Mouse (Mus musculus) monocyte, adult 2 months (primary cell): ENCODE data around the gene Gm20388.

Experiments used
- DNase-seq, 2 experiments: peaks; one replicate each; pipeline ENCODE4 v3.0.0; 2022; ENCODE audit warnings: low spot score in 2 of 2, low read depth in 1 of 2

Gene Gm20388

DNA sequence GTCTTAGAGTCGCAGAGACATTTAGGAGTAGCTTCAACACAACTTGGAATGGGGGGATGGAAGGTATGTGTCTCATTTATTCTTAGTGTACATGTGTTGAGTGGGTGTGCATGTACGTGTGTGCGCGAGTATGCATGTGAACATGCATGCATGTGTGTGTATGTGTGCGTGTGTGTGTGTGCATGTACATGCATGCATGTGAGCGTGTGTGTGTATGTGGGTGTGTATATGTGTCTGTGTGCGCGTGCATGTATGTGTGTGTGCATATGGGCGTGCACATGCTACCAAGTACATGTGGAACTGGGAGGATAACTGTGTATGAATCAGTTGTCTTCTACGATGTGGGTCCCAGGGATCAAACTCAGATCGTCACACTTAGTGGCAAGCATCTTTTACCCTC lies 2826.0 kb downstream of the Gm20388 start:
- no peak for DNase-seq

DNA sequence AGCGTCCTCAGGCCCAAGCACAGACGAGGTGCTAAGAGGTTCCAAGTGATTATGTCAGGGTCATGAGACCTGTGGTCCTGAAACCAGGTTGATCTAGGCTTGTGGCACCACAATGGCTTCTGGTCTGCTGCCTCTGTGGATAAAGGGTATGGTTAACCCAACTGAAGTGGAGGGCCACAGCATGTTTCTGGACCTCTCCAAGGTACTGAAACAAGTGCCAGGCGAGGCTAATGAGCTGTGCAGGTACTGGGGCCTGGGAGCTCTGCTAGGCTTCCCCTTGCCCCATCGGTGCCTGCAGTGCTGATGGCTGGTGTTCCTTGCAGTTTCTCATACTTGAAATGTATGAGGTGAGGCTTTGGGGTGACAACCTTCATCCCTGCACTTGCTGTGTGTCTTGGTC lies 2826.4 kb downstream of the Gm20388 start:
- DNase-seq = no peak

DNA sequence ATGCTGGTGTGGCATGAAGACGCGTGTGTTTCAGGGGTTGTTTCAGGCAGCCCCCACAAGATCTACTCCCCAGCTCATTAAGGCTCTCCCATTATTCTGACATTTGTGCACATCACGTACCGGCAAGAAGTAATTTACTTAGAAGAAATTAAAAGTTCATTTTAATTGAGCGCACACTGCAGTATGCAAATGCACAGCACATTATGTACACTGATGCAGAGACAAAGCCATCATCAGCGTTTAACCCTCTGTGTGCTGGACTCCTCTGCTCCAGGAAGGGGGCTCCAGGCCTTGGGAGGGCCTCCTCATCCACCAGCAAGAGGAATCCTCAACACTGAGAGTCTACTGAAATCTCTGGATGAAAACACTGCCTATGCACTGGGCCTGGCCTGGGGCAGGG lies 2827.2 kb downstream of the Gm20388 start:
- no peak for DNase-seq

GRCm38 (mm10) chr8:122739102-122739725 lies 2828.6 kb downstream of the Gm20388 start:
- no peak for DNase-seq

DNA sequence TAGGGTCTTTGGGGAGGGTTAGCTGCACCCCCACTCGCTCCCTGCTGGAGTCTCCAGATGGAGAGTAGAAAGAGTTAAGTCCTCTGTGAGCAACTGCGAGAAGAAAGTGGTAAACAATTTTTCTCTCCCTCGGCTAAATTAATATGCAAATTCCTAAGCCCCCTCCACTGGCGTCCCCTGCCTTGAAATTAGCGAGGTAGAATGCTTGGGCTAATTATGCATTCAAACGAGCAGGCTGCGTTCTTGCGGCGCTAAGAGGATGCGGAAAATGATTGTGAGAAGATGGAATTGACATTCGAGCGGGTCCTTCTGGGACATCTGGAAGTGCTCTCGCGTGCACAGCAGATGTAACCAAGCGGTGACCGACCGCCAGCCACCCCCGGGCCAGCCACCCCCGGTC lies 2831.8 kb downstream of the Gm20388 start:
- no peak for DNase-seq

- DNase-seq = no peak
Observed at GRCm38 (mm10) chr8:122745022-122745749, 2834.5 kb downstream of the Gm20388 start.

DNA sequence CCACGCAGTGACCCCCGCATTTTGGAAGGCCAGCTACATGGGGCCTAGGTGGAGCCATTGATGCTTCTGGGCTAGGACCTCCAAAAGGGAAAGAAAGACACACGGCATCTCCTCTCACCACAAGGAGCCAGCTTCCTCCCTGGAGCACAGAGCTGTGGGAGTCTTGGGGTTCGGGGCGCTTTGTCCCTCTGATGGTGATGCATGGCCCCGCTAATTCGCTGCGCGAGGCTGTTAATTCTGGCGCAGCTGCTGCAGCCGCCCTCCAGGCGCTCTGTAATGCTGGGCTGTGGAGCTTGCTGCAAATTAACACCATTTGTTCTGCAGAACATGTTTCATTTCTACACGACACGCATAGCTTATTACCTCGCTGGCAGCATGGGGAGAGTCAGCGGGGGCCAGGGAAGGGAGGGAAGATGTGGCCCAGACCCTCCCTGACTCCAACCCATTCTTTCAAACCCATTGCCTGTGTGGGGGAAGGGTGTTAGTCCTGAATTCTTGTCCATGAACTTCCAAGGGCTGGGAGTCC lies 2835.2 kb downstream of the Gm20388 start:
- no peak for DNase-seq

GRCm38 (mm10) chr8:122746439-122746838 lies 2835.8 kb downstream of the Gm20388 start:
- no peak for DNase-seq

GRCm38 (mm10) chr8:122747825-122748224 lies 2837.2 kb downstream of the Gm20388 start:
- DNase-seq = no peak

- no peak for DNase-seq
Observed at GRCm38 (mm10) chr8:122749333-122749958, 2838.8 kb downstream of the Gm20388 start.

- no peak for DNase-seq
Observed at GRCm38 (mm10) chr8:122751342-122751741, 2840.7 kb downstream of the Gm20388 start.

DNA sequence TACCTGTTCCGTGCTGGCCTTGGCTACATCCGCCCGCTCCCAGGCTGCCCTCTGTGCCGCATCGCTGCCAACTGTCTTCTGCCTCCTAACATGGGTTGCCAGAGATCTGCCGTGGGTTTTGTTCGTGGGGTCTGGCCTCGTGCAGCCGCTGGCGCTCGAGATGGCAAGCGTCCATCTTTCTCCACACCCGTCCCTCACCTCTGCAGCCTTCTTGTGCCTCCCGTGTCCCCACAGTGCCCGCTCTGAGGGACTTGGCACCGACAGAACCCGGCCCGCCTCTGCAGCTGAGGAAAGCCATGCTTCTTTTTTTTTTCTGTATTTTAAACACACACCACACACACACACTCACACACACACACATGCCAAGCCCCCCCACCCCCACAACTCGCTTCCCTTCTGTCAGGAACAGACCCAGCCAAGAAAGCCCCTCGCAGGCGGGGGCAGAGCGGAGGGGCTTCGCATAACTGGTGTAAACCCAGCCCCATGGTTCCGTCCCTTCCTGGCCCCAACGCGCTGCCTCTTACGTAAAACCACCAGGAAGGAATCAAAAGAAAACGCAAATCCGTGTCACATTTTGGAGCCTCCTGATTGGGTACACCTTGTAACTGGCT lies 2841.6 kb downstream of the Gm20388 start:
- no peak for DNase-seq

DNA sequence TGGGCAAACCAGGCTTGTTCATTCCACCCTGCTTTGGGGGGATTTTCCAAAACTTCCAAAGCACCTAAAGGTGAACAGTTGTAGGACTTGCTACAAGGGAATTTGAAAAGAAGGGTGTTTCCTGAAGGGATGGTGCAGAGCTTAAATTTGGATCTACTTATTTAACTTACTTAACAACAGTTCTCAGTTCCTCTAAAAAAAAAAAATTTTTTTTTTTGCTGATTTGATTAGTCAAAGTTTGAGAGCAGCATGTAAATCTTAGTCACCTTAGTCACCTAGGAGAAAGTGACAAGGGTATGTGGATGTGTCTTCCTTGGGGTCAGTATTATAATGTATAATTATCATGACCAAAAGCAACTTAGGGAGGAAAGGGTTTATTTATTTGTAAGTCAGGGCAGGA lies 2848.0 kb downstream of the Gm20388 start:
- no peak for DNase-seq

GRCm38 (mm10) chr8:122760116-122760515 lies 2849.5 kb downstream of the Gm20388 start:
- DNase-seq = no peak

DNA sequence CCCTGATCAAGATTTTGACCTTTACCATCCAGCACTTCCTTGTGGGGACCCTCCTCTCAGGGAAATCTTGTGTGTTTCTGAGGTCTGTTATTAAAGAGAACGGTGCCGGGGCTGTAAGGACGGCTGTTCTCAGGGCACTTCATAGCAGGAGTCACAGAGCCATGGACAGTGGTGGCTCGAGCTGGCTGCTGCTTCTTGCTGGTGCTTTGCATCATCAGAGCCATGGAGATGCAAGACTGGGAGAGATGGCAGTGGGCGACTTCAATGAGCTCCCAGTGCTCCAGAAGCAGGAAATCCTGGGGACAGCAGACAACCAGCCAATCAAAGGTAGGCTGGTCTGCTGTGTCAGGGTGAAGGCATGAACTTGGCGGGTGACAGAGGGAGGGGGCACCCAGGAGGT lies 2850.5 kb downstream of the Gm20388 start:
- no peak for DNase-seq

- peak in 1 of 2 experiments; percentile 44 for DNase-seq
Observed at GRCm38 (mm10) chr8:122762731-122763266, 2852.2 kb downstream of the Gm20388 start.

DNA sequence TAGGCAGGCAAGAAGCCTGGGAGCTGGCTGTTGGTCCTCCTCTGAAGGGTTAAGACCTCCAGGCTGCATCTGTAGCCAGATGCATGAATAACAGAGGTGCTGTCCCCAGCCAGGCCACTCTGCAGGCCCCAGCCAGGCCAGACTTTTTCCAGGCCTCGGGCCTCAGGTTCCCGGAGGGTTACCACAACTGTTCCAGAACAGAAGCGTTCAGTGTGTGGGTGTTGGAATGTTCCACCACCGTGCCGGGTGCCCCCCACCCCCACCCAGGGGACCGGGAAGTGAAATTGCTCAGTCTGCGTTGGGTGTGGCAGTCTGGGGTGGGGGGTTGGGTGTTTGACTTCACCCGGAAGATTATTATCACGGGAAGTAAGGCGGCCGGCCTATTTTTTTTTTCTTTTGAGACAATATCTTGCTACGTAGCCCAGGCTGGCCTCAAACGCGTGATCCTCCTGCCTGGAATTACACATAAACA lies 2852.7 kb downstream of the Gm20388 start:
- peak; percentile 19 to 21 for DNase-seq

DNA sequence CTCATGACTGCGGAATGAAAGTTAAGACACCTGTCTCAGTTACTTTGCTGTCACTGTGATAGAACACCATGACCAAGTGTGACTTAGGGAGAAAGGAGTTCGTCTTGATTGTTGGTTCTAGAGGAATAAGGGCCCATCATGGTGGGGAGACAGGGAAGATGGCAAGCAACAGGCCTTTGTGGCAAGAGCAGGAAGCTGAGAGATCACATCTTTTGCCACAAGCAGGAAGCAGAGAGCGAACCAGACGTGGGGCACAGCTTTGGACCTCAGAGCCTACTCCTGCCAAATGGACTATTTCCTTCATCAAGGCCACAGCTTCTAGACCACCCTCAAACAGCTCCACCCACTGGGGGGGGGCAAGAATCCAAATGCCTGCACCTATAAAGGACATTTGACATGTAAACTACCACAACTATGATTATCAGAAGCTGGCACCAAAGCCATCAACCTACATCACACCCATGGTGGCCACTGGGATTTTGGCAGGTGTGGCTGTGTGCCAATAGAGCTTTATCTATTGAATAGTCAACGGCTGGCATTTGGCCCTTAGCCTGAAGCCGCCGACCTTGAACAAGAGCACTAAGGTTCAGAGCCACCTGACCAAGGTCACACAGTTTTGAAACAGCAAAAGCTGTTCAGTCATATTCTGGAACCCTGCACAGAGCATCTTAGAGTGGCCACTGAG lies 2854.3 kb downstream of the Gm20388 start:
- DNase-seq = no peak

GRCm38 (mm10) chr8:122766189-122766588 lies 2855.5 kb downstream of the Gm20388 start:
- DNase-seq = no peak

- DNase-seq = no peak
Observed at GRCm38 (mm10) chr8:122766647-122767200, 2856.1 kb downstream of the Gm20388 start.
